ENCODE assay signal across 18 mouse cellular contexts in genomic region chr10:113593436-113593835, GRCm38 (mm10).
"Had no signal": no experiment of that assay in that cellular context is flagged by ENCODE, and none has a peak within 500 bp of the region (broad histone marks: within the 10 kb centered on the region; RNA-seq: fewer than 3 reads in every experiment).

No protein-coding gene starts in this region.

- H3K4me2 ChIP-seq: kidney, embryonic 15.5 days; liver, embryonic 13.5 days; midbrain, embryonic 12.5 days; midbrain, embryonic 15.5 days; neural tube, embryonic 12.5 days; neural tube, embryonic 15.5 days; stomach, embryonic 15.5 days had no signal

- H3K9me3 ChIP-seq: kidney, embryonic 15.5 days; liver, embryonic 13.5 days; midbrain, embryonic 12.5 days; midbrain, embryonic 15.5 days; neural tube, embryonic 12.5 days; neural tube, embryonic 15.5 days; stomach, embryonic 15.5 days had no signal

- H3K4me1 ChIP-seq: kidney, embryonic 15.5 days; liver, embryonic 13.5 days; midbrain, embryonic 12.5 days; midbrain, embryonic 15.5 days; neural tube, embryonic 12.5 days; neural tube, embryonic 15.5 days; stomach, embryonic 15.5 days had no signal

- DNase-seq: kidney, adult 8-10 months; kidney, postnatal 10 days; kidney, postnatal 36 days; layer of hippocampus, postnatal 36 days; liver, embryonic 13.5 days; lung, adult 2 months; lung, postnatal 14 days; right cerebral cortex, postnatal 25 days; spleen, adult 18-20 months; thymus, postnatal 25 days had no signal

- H3K9ac ChIP-seq: kidney, embryonic 15.5 days; liver, embryonic 13.5 days; midbrain, embryonic 12.5 days; midbrain, embryonic 15.5 days; neural tube, embryonic 12.5 days; neural tube, embryonic 15.5 days; stomach, embryonic 15.5 days had no signal

- ATAC-seq: midbrain, embryonic 15.5 days had no signal

- H3K36me3 ChIP-seq: kidney, embryonic 15.5 days; liver, embryonic 13.5 days; midbrain, embryonic 12.5 days; midbrain, embryonic 15.5 days; neural tube, embryonic 12.5 days; neural tube, embryonic 15.5 days; stomach, embryonic 15.5 days had no signal

- H3K27ac ChIP-seq: kidney, embryonic 15.5 days; left cerebral cortex, adult 2 months; liver, embryonic 13.5 days; macrophage; midbrain, embryonic 12.5 days; midbrain, embryonic 15.5 days; neural tube, embryonic 12.5 days; neural tube, embryonic 15.5 days; stomach, embryonic 15.5 days had no signal

- H3K4me3 ChIP-seq: kidney, embryonic 15.5 days; left cerebral cortex, adult 2 months; liver, embryonic 13.5 days; midbrain, embryonic 12.5 days; midbrain, embryonic 15.5 days; neural tube, embryonic 12.5 days; neural tube, embryonic 15.5 days; stomach, embryonic 15.5 days had no signal

- H3K27me3 ChIP-seq: kidney, embryonic 15.5 days; liver, embryonic 13.5 days; midbrain, embryonic 12.5 days; midbrain, embryonic 15.5 days; neural tube, embryonic 12.5 days; neural tube, embryonic 15.5 days; stomach, embryonic 15.5 days had no signal
